Mouse (Mus musculus) heart, adult 2 months (tissue): ENCODE data around the gene Ceacam16. TPM values are rescaled to one million over a fixed set of nuclear protein-coding genes. Genes with fewer than 3 reads are reported as not detected.

Experiments
- DNase-seq, 2 experiments: peaks; one replicate each; pipeline ENCODE4 v3.0.0; 2021
- H3K27ac ChIP-seq: fragments of 200-600 bp; 2 replicates; pipeline ENCODE4 v1.8.1; 2022
- H3K27me3 ChIP-seq: fragments of 200-500 bp; 2 replicates; pipeline ENCODE4 v1.6.1; 2012; ENCODE audit warnings: mild to moderate bottlenecking, low read length, inconsistent platforms, mixed read lengths; ENCODE audit not compliant: control insufficient read depth, insufficient read depth
- H3K36me3 ChIP-seq: fragments of 200-500 bp; 2 replicates; pipeline ENCODE4 v1.6.1; 2012; ENCODE audit warnings: low read length, inconsistent platforms; ENCODE audit not compliant: control insufficient read depth, insufficient read depth
- H3K4me1 ChIP-seq: fragments of 200-500 bp; 2 replicates; pipeline ENCODE4 v1.6.1; 2011; ENCODE audit warnings: low read length; ENCODE audit not compliant: control insufficient read depth, insufficient read depth
- H3K4me3 ChIP-seq: fragments of 200-600 bp; 2 replicates; pipeline ENCODE4 v1.8.1; 2022
- H3K79me2 ChIP-seq: fragments of 200-500 bp; replicated peaks from 2 replicates; pipeline ENCODE4 v1.6.1; 2012; ENCODE audit warnings: mild to moderate bottlenecking, inconsistent platforms, low read length, moderate library complexity, mixed read lengths; ENCODE audit not compliant: control insufficient read depth, insufficient read depth
- H3K9ac ChIP-seq: fragments of 200-500 bp; 2 replicates; pipeline ENCODE4 v1.6.1; 2012; ENCODE audit warnings: low read depth, mild to moderate bottlenecking, control low read depth, inconsistent platforms, low read length, mixed read lengths
- CTCF ChIP-seq: fragments of 200-600 bp; IDR thresholded peaks from 2 replicates; pipeline ENCODE4 v1.8.1; 2022; ENCODE audit warnings: antibody characterized with exemption, mild to moderate bottlenecking, moderate library complexity
- EP300 ChIP-seq: fragments of 200-500 bp; IDR thresholded peaks from 2 replicates; pipeline ENCODE4 v1.6.1; 2011; ENCODE audit warnings: low read depth, low read length, control low read depth; ENCODE audit not compliant: insufficient read depth
- POLR2A ChIP-seq: fragments of 200-500 bp; IDR thresholded peaks from 2 replicates; pipeline ENCODE4 v1.6.1; 2011; ENCODE audit warnings: mild to moderate bottlenecking, low read depth, low read length, control low read depth; ENCODE audit not compliant: insufficient read depth
- WGBS: fragments of 180-500 bp; shearing (Covaris S2); methylation state at CpG from one replicate; pipeline ENCODE4 v1.1.7; 2018; 5-methylcytosine and 5-hydroxymethylcytosine counted together
- intact Hi-C: fragments of 180-260 bp; cut with DNase I; formaldehyde crosslinking; loops from one replicate; pipeline ENCODE4 v1.15.1; 2025
- polyA plus RNA-seq: library from polyadenylated mRNA; depleted of rRNA; stranded (reverse); fragments of >200 nt; gene quantifications from 2 replicates; pipeline ENCODE4 v1.2.3, GENCODE M21; 2012
- total RNA-seq, 2 experiments: library from RNA; stranded (reverse); gene quantifications; 2 replicates each; pipeline ENCODE4 v1.2.3; 2021

Ceacam16 gene
- total and polyA plus RNA-seq, 3 experiments, result 0.14 to 0.66 TPM; not detected in 1

- WGBS, result 91% methylated on average over 3 of the region's 3 CpGs
- intact Hi-C loops, result no loop called here
Observed at GRCm38 (mm10) chr7:19829694-19830093, 31.4 kb downstream of the Ceacam16 start.

GRCm38 (mm10) chr7:19826756-19827155 is 34.3 kb downstream of the Ceacam16 start:
- Histone ChIP-seq H3K27me3 (no peaks in the 10 kb centered on the region), H3K79me2 (no peaks in the 10 kb centered on the region), H3K9ac (no peak overlapping the region), H3K27ac (peak overlapping the region; percentile 34; the same call in 1 of the 2 replicates), H3K4me3 (no peak overlapping the region), H3K4me1 (peaks cover 24% of the 10 kb centered on the region), H3K36me3 (no peaks in the 10 kb centered on the region)
- WGBS, result 40% methylated on average over 6 of the region's 6 CpGs
- TF ChIP-seq EP300, result no peak
- no peak for TF ChIP-seq POLR2A
- no peak for TF ChIP-seq CTCF
- intact Hi-C loops, result no loop called here
- DNase-seq, result peak; percentile 49

More at GRCm38 (mm10) chr7:19829694-19830093, 31.4 kb downstream of the Ceacam16 start:
- Histone ChIP-seq H3K27me3 (no peaks in the 10 kb centered on the region), H3K36me3 (no peaks in the 10 kb centered on the region), H3K27ac (no peak overlapping the region), H3K4me1 (peaks cover 9% of the 10 kb centered on the region), H3K9ac (no peak overlapping the region), H3K4me3 (no peak overlapping the region), H3K79me2 (no peaks in the 10 kb centered on the region)
- no peak for TF ChIP-seq POLR2A
- no peak for TF ChIP-seq CTCF
- no peak for TF ChIP-seq EP300
- DNase-seq, result no peak

GRCm38 (mm10) chr7:19824182-19824973 is 36.7 kb downstream of the Ceacam16 start:
- Histone ChIP-seq H3K27ac (peak overlapping the region; percentile 76), H3K27me3 (no peaks in the 10 kb centered on the region), H3K9ac (no peak overlapping the region; the same call in 1 of the 2 replicates), H3K4me3 (no peak overlapping the region), H3K4me1 (peaks cover 15% of the 10 kb centered on the region), H3K79me2 (no peaks in the 10 kb centered on the region), H3K36me3 (no peaks in the 10 kb centered on the region)
- TF ChIP-seq POLR2A, result no peak
- TF ChIP-seq EP300, result 0 out of 2 replicates have a peak, but pooled peaks have one; percentile 52
- DNase-seq, result peak; percentile 93
- WGBS, result 23% methylated on average over 26 of the region's 26 CpGs
- intact Hi-C loops, result no loop called here

- peaks cover 17% of the 10 kb centered on the region for H3K4me1 ChIP-seq
- peak overlapping the region; percentile 5; the same call in 1 of the 2 replicates for H3K9ac ChIP-seq
- peak overlapping the region; percentile 76 for H3K27ac ChIP-seq
- TF ChIP-seq EP300 (0 out of 2 replicates have a peak, but pooled peaks have one; percentile 19), POLR2A (no peak)
- no peak overlapping the region for H3K4me3 ChIP-seq
- DNase-seq, result peak; percentile 52 to 65
- intact Hi-C loops, result no loop called here
- 27% methylated on average over 16 of the region's 16 CpGs for WGBS
- H3K27me3 ChIP-seq, result no peaks in the 10 kb centered on the region
- H3K36me3 ChIP-seq, result no peaks in the 10 kb centered on the region
- no peaks in the 10 kb centered on the region for H3K79me2 ChIP-seq
Observed at GRCm38 (mm10) chr7:19823256-19824181, 37.6 kb downstream of the Ceacam16 start.

- Histone ChIP-seq H3K27me3 (no peaks in the 10 kb centered on the region), H3K4me3 (peak within 1 kb of the TSS; percentile 67), H3K9ac (peak within 1 kb of the TSS; percentile 99), H3K36me3 (no peaks in the 10 kb centered on the region), H3K4me1 (peaks cover 17% of the 10 kb centered on the region), H3K27ac (peak within 1 kb of the TSS; percentile 76), H3K79me2 (no peaks in the 10 kb centered on the region)
- 2% methylated on average over 39 of the region's 42 CpGs for WGBS
- TF ChIP-seq EP300 (no peak), POLR2A (peak; percentile 65), CTCF (no peak)
- DNase-seq, result peak; percentile 87 to 91
- intact Hi-C loops, result no loop called here
Observed at GRCm38 (mm10) chr7:19822604-19823058, 38.5 kb downstream of the Ceacam16 start, which contains the start of gene Bcl3. Gene Bcl3, minus strand, starts transcription at chr7:19822770.
